Mouse (Mus musculus) midbrain, embryonic 16.5 days (tissue): ENCODE measurements at regions not wholly inside any gene's neighbourhood (a gene's known extent, or its start where the extent isn't known, plus 50 kb on each side); places are given as distances from the start of the nearest gene placed in this dataset.

Experiments
- ATAC-seq: fragments of 200-750 bp; cut with Nextera tagmentation; 2 replicates; pipeline ENCODE4 v1.8.0; 2017; ENCODE audit warnings: moderate TSS enrichment
- H3K27ac ChIP-seq: fragments of 300-500 bp; sonication (generic); 2 replicates; pipeline ENCODE4 v1.5.1; 2014; ENCODE audit warnings: mild to moderate bottlenecking, low read length, mixed read lengths
- H3K27me3 ChIP-seq: fragments of 300-500 bp; sonication (generic); 2 replicates; pipeline ENCODE4 v1.6.1; 2014; ENCODE audit warnings: low read depth, low read length, mixed read lengths; ENCODE audit not compliant: control insufficient read depth, insufficient read depth
- H3K36me3 ChIP-seq: fragments of 300-500 bp; sonication (generic); 2 replicates; pipeline ENCODE4 v1.6.1; 2014; ENCODE audit warnings: mild to moderate bottlenecking, low read length, moderate library complexity, mixed read lengths; ENCODE audit not compliant: control insufficient read depth, insufficient read depth
- H3K4me1 ChIP-seq: fragments of 300-500 bp; sonication (generic); 2 replicates; pipeline ENCODE4 v1.6.1; 2014; ENCODE audit warnings: mild to moderate bottlenecking, low read length, mixed read lengths; ENCODE audit not compliant: control insufficient read depth, insufficient read depth
- H3K4me2 ChIP-seq: fragments of 300-500 bp; sonication (generic); 2 replicates; pipeline ENCODE4 v1.6.1; 2014; ENCODE audit warnings: mild to moderate bottlenecking, low read length, mixed read lengths
- H3K4me3 ChIP-seq: fragments of 300-500 bp; sonication (generic); 2 replicates; pipeline ENCODE4 v1.5.1; 2014; ENCODE audit warnings: low read depth, mild to moderate bottlenecking, low read length, moderate library complexity, mixed read lengths
- H3K9ac ChIP-seq: fragments of 300-500 bp; sonication (generic); 2 replicates; pipeline ENCODE4 v1.6.1; 2014; ENCODE audit warnings: low read depth, low read length, mixed read lengths
- H3K9me3 ChIP-seq: fragments of 300-500 bp; sonication (generic); replicated peaks from 2 replicates; pipeline ENCODE4 v1.6.1; 2014; ENCODE audit warnings: mild to moderate bottlenecking, low read length, mixed read lengths; ENCODE audit not compliant: control insufficient read depth, poor library complexity, severe bottlenecking
- WGBS: fragments of 180-500 bp; shearing (Covaris S2); extraction: QIAGEN DNeasy Blood & Tissue Kit; methylation state at CpG from one replicate; pipeline ENCODE4 v1.1.7; 2014; 5-methylcytosine and 5-hydroxymethylcytosine counted together

DNA sequence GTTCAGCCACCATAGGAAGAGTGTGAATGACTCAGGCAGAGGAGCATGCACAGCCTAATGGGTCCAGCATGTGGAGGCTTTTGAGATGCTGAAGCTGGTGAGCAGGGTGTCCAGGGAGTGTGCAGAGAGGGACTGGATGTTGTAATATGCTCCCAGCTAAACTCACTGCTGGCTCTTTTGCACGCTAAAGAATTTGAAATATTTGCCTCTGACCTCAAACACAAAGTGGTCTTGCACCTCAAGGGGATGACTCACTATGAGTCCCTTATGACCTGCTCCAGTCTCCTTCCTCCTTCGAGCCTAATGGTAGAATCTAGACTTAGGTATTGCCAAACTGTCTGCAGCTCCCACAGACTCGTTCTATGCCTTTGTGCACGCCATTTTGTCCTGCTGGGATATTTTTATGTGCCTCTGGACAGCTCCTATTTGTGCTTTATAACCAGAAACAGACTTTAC, 55.0 kb upstream of the Slit3 start:
- Histone ChIP-seq H3K4me1 (no peaks in the 10 kb centered on the region), H3K36me3 (no peaks in the 10 kb centered on the region), H3K4me2 (no peak overlapping the region), H3K4me3 (no peak overlapping the region), H3K27ac (no peak overlapping the region), H3K9ac (no peak overlapping the region), H3K27me3 (no peaks in the 10 kb centered on the region), H3K9me3 (no peaks in the 10 kb centered on the region)
- WGBS = 79% methylated on average over 4 of the region's 4 CpGs
- ATAC-seq = no peak

DNA sequence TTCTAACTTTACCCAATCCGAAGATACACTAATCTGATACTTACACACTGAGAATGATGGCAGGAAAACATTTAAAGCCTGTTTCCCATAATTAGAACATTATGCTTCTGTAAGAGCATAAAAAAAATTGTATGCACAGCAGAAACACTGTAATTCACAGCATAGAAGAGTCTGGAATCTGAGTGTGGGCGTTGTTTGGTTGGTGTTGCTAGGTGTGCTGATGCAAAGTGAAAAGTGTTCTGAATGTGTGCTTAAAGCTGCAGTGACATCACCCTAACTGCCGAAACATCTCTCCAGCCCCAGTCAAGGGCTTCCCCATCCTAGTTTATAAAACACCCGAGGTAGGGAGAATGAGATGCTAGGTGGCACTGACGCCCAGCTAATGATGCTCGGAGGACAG, 63.2 kb upstream of the Slit3 start:
- no peaks in the 10 kb centered on the region for H3K36me3 ChIP-seq
- no peak overlapping the region for H3K4me3 ChIP-seq
- no peaks in the 10 kb centered on the region for H3K4me1 ChIP-seq
- ATAC-seq = no peak
- H3K9ac ChIP-seq = no peak overlapping the region
- H3K27ac ChIP-seq = no peak overlapping the region
- 86% methylated on average over 6 of the region's 6 CpGs for WGBS
- no peaks in the 10 kb centered on the region for H3K9me3 ChIP-seq
- H3K4me2 ChIP-seq = no peak overlapping the region
- no peaks in the 10 kb centered on the region for H3K27me3 ChIP-seq

DNA sequence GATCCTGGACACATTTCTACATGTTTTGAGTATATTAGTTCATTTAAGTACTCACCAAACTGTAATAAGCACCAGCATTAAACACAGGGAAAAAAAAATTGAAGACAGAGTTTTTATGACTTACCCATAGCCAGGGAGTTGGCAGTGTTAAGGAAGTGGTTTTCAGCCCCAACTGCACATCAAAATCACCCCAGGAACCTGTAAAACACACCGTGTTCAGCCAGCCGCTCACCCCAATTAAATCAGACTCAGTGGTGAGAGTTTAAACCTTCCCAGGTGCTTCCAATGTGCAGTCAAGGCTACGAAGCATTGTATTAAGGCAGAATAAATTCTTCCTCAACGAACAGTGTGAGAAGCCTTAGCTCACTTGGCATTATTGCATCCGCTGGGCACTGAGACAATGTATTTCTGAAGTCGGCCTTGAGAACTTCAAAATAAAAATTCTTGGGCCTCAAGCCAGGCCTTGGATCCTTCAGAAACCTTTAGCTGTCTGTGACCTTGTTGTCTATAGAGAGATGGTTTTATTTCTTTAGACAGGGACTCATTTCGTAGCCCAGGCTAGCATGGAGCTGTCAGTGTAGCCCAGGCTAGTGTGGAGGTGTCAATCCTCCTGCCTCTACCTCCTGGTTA, 65.4 kb upstream of the Slit3 start:
- H3K9ac ChIP-seq = no peak overlapping the region
- ATAC-seq = no peak
- H3K36me3 ChIP-seq = no peaks in the 10 kb centered on the region
- H3K27ac ChIP-seq = no peak overlapping the region
- H3K9me3 ChIP-seq = no peaks in the 10 kb centered on the region
- WGBS = 83% methylated on average over 7 of the region's 7 CpGs
- H3K27me3 ChIP-seq = no peaks in the 10 kb centered on the region
- H3K4me3 ChIP-seq = no peak overlapping the region
- no peaks in the 10 kb centered on the region for H3K4me1 ChIP-seq
- H3K4me2 ChIP-seq = no peak overlapping the region

DNA sequence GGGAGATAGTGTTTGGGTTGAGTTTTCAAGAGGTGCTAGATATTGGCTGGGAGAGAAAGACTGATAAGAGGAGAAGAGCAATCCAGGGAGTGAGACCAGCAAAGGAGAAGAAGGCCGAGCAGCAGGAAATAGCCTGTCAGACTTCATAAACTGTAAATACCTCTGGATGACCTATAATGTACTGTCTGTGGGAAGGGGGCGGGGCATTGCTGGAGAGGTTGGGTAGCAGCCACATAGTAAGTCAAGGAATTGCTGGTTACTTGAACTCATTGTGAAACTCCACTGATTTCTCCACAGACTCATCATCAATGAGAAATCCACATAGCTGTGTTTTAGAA, 67.4 kb upstream of the Slit3 start:
- no peak for ATAC-seq
- no peak overlapping the region for H3K27ac ChIP-seq
- no peak overlapping the region for H3K4me3 ChIP-seq
- H3K9me3 ChIP-seq = no peaks in the 10 kb centered on the region
- H3K4me2 ChIP-seq = no peak overlapping the region
- no peaks in the 10 kb centered on the region for H3K27me3 ChIP-seq
- no peaks in the 10 kb centered on the region for H3K36me3 ChIP-seq
- H3K4me1 ChIP-seq = no peaks in the 10 kb centered on the region
- H3K9ac ChIP-seq = no peak overlapping the region
- WGBS = 90% methylated on average over 2 of the region's 2 CpGs

DNA sequence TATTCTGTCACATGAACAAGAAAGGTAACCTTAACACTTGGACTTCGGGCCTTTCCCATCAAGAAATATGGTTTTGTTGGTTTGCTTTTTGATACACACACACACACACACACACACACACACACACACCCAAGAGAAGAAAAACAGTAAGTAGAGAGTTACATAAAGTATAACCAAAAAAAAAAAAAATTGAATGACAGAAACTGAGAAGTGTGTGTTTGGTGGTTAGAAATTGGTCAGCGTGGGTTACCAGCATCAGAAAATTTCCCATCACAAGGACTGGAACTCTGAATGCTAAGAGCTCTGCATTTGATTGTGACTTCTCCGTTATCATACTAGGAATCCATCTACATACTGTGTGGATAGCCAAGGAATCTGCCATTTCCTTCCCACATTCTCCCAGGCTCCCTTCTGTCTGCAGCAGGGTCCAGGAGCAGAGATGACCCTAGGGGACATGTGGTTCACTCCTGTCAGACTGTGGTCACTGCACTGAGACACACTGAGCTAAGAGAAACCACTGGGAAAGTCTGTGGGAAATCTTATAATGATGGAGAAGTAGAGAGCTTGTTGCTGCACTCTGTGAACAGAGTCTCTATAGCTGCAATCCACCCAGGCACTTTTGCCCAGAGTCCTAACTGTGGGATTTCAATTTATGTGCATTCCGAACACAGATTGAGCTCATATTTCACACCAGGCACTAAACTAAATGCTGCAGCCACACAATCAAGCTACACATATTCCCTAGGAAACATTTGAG, 68.0 kb upstream of the Slit3 start:
- WGBS = 90% methylated on average over 4 of the region's 4 CpGs
- no peak overlapping the region for H3K27ac ChIP-seq
- H3K9me3 ChIP-seq = no peaks in the 10 kb centered on the region

DNA sequence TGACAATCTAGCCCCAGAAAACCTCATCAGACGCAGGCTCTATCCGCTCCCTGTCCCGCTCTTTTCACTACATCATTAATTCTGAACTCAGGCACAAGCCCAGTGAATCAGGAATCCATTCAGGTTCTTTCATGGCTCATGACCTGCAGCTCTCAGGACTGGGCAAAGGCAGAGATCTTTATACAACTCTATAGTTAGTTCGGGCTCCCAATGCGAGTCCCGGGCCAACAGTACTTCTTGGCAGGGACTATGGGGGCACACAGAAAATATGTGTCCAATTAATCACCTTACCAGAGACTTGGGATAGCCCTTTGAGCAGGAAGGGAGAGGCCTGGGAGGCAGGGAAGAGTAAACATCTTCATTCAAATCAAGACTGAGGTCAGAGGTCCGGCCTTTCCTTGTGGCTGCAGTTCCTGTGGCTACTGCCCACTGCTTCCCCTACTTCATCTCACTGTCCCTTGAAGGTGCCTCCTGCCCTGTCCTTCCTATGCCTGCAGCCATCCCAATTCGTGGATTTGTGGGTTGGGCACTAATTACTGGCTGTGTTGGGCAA, 71.3 kb upstream of the Slit3 start:
- Histone ChIP-seq H3K36me3 (no peaks in the 10 kb centered on the region), H3K4me1 (no peaks in the 10 kb centered on the region), H3K4me2 (no peak overlapping the region), H3K27ac (no peak overlapping the region), H3K9ac (no peak overlapping the region), H3K9me3 (no peaks in the 10 kb centered on the region), H3K4me3 (no peak overlapping the region), H3K27me3 (no peaks in the 10 kb centered on the region)
- 84% methylated on average over 8 of the region's 8 CpGs for WGBS
- no peak for ATAC-seq

More for the DNA sequence above, 68.0 kb upstream of the Slit3 start:
- Histone ChIP-seq H3K9ac (no peak overlapping the region), H3K4me2 (no peak overlapping the region), H3K4me3 (no peak overlapping the region), H3K4me1 (no peaks in the 10 kb centered on the region), H3K36me3 (no peaks in the 10 kb centered on the region), H3K27me3 (no peaks in the 10 kb centered on the region)
- ATAC-seq = no peak

DNA sequence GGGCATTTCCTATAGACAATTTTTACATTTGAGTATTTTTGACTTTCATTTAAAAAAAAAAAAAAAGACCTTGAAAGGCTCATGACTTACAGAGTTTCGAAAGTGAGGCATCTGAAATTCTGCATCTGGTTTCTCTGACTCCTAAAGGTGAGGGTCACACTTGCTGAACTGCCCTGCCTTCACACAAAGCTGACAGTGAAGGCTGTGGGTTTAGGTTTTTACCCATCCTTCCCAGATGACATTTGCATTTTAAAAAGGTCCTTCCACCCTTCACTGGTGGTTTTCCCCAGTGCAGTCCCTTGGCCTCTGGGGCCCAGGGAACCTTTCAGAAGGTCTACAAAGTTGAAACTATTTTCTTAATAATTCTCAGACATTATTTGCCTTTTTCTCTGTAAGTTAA, 76.4 kb upstream of the Slit3 start:
- no peak overlapping the region for H3K4me2 ChIP-seq
- no peaks in the 10 kb centered on the region for H3K9me3 ChIP-seq
- H3K36me3 ChIP-seq = no peaks in the 10 kb centered on the region
- no peak overlapping the region for H3K4me3 ChIP-seq
- H3K27me3 ChIP-seq = no peaks in the 10 kb centered on the region
- H3K9ac ChIP-seq = no peak overlapping the region
- no peaks in the 10 kb centered on the region for H3K4me1 ChIP-seq
- no peak overlapping the region for H3K27ac ChIP-seq
- 100% methylated on average over 1 of the region's 1 CpGs for WGBS
- ATAC-seq = no peak

DNA sequence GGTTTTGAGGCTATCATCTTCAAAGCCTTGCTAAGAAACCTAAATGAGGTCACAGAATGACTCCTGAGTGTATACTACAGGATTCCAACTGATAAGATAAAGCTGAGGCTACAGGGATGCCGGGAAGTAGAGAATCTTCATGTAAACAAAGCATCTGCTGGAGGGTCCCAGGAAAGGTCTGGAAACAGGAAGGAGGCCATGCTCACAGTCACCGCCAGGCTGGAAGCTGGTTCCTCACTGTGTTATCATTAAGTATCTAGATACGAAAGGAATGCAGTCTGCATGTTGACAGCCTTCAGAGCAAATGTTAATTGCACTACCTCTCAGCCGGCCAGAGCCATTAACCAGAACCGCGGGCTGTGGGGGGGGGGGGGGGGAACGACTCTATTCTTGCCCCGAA, 96.6 kb upstream of the Slit3 start:
- WGBS = 63% methylated on average over 8 of the region's 8 CpGs
- Histone ChIP-seq H3K27ac (no peak overlapping the region), H3K9ac (no peak overlapping the region), H3K4me1 (no peaks in the 10 kb centered on the region), H3K36me3 (no peaks in the 10 kb centered on the region), H3K4me2 (no peak overlapping the region), H3K27me3 (no peaks in the 10 kb centered on the region), H3K4me3 (no peak overlapping the region), H3K9me3 (0 out of 2 replicates have a peak, but pooled peaks cover 2% of the 10 kb centered on the region)
- no peak for ATAC-seq

DNA sequence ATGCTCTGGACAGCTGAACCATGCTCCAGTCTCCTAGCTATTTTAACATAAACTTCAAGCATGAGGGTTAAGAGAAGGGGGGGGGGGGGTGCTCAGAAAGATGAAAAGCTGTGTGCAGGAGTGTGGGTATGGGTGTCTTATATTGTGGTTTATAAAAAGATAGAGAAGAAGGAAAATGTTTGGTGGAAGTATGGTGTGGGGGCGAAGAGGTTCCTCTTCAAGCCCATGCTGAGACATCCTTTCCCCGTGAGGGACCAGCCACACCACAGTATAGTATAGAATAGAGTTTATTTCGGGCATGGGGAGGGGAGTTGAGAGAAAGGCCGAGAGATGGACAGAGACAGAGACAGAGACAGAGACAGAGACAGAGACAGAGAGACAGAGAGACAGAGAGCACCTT, 97.2 kb upstream of the Slit3 start:
- Histone ChIP-seq H3K4me1 (no peaks in the 10 kb centered on the region), H3K4me3 (no peak overlapping the region), H3K36me3 (no peaks in the 10 kb centered on the region), H3K27ac (no peak overlapping the region), H3K4me2 (no peak overlapping the region), H3K9me3 (0 out of 2 replicates have a peak, but pooled peaks cover 2% of the 10 kb centered on the region), H3K9ac (no peak overlapping the region), H3K27me3 (no peaks in the 10 kb centered on the region)
- WGBS = 88% methylated on average over 4 of the region's 4 CpGs
- no peak for ATAC-seq
